Mouse (Mus musculus) MEL (cell line): ENCODE measurements around the gene Cd72. TPM values are rescaled to one million over a fixed set of nuclear protein-coding genes. Genes with fewer than 3 reads are reported as not detected.

Source experiments
- DNase-seq: peaks from one replicate; pipeline ENCODE4 v3.0.0; 2011; ENCODE audit warnings: low read depth, low spot score
- H3K27ac ChIP-seq: 2 replicates; pipeline ENCODE4 v1.5.1; 2012; ENCODE audit warnings: low read depth, mild to moderate bottlenecking, control low read depth, low read length, moderate library complexity; ENCODE audit not compliant: control insufficient read depth
- H3K27me3 ChIP-seq, 2 experiments: fragments of 150-350 bp in 1 of 2; sonication (generic) in 1 of 2; 2 replicates each; pipeline ENCODE4 v1.6.1; 2012; ENCODE audit warnings: low read length in 2 of 2, mild to moderate bottlenecking in 2 of 2, improper control_type of control experiment in 1 of 2, moderate library complexity in 1 of 2; ENCODE audit not compliant: insufficient read depth in 2 of 2, control insufficient read depth in 1 of 2
- H3K36me3 ChIP-seq, 2 experiments: 2 replicates each; pipeline ENCODE4 v1.6.1; 2012 to 2014; ENCODE audit warnings: low read length in 2 of 2, improper control_type of control experiment in 1 of 2, inconsistent platforms in 1 of 2, mild to moderate bottlenecking in 1 of 2; ENCODE audit not compliant: insufficient read depth in 2 of 2, control insufficient read depth in 1 of 2
- H3K4me1 ChIP-seq, 2 experiments: fragments of 150-350 bp in 1 of 2; sonication (generic) in 1 of 2; 2 replicates each; pipeline ENCODE4 v1.6.1; 2012; ENCODE audit warnings: low read length in 2 of 2, improper control_type of control experiment in 1 of 2, mild to moderate bottlenecking in 1 of 2; ENCODE audit not compliant: insufficient read depth in 2 of 2, control insufficient read depth in 1 of 2
- H3K4me3 ChIP-seq, 2 experiments: fragments of 150-350 bp in 1 of 2; sonication (generic) in 1 of 2; 2 replicates each; pipeline ENCODE4 v1.5.1; 2012; ENCODE audit warnings: low read depth in 2 of 2, low read length in 2 of 2, mild to moderate bottlenecking in 2 of 2, moderate library complexity in 2 of 2, control low read depth in 1 of 2, improper control_type of control experiment in 1 of 2; ENCODE audit not compliant: control insufficient read depth in 1 of 2, insufficient read depth in 1 of 2
- H3K79me2 ChIP-seq: 2 replicates; pipeline ENCODE4 v1.6.1; 2012; ENCODE audit warnings: mild to moderate bottlenecking, low read length, moderate library complexity; ENCODE audit not compliant: control insufficient read depth, poor library complexity, insufficient read depth
- H3K9ac ChIP-seq: 2 replicates; pipeline ENCODE4 v1.6.1; 2012; ENCODE audit warnings: low read depth, mild to moderate bottlenecking, control low read depth, low read length, moderate library complexity; ENCODE audit not compliant: control insufficient read depth, poor library complexity, severe bottlenecking
- H3K9me3 ChIP-seq: fragments of 150-350 bp; sonication (generic); replicated peaks from 2 replicates; pipeline ENCODE4 v1.6.1; 2012; ENCODE audit warnings: mild to moderate bottlenecking, low read length, improper control_type of control experiment, moderate library complexity; ENCODE audit not compliant: insufficient read depth
- BHLHE40 ChIP-seq: IDR thresholded peaks from 2 replicates; pipeline ENCODE4 v1.6.1; 2012; ENCODE audit warnings: low read depth, mild to moderate bottlenecking, inconsistent platforms, low read length, improper control_type of control experiment, borderline replicate concordance
- CHD2 ChIP-seq: IDR thresholded peaks from 2 replicates; pipeline ENCODE4 v1.6.1; 2011; ENCODE audit warnings: low read length, improper control_type of control experiment
- CTCF ChIP-seq, 3 experiments: IDR thresholded peaks in 2 of 3; conservative IDR thresholded peaks in 1 of 3; 2 replicates each; pipeline ENCODE4 v1.5.1; 2011 to 2012; ENCODE audit warnings: low read length in 3 of 3, low read depth in 2 of 3, mild to moderate bottlenecking in 2 of 3, improper control_type of control experiment in 1 of 3, inconsistent platforms in 1 of 3, mixed read lengths in 1 of 3, moderate library complexity in 1 of 3; ENCODE audit not compliant: control insufficient read depth in 1 of 3, insufficient read depth in 1 of 3, poor library complexity in 1 of 3, severe bottlenecking in 1 of 3
- ELF1 ChIP-seq: IDR thresholded peaks from 2 replicates; pipeline ENCODE4 v1.6.1; 2014; ENCODE audit warnings: low read depth, mild to moderate bottlenecking, inconsistent platforms, low read length, improper control_type of control experiment, moderate library complexity
- EP300 ChIP-seq, 2 experiments: IDR thresholded peaks; 2 replicates each; pipeline ENCODE4 v1.6.1; 2011; ENCODE audit warnings: improper control_type of control experiment in 2 of 2, low read length in 2 of 2, low read depth in 1 of 2, mild to moderate bottlenecking in 1 of 2
- GATA1 ChIP-seq: IDR thresholded peaks from 2 replicates; pipeline ENCODE4 v1.6.1; 2011; ENCODE audit warnings: low read depth, low read length, improper control_type of control experiment
- MAFK ChIP-seq: IDR thresholded peaks from 2 replicates; pipeline ENCODE4 v1.6.1; 2011; ENCODE audit warnings: low read depth, mild to moderate bottlenecking, low read length, improper control_type of control experiment, borderline replicate concordance
- MEF2A ChIP-seq: IDR thresholded peaks from 2 replicates; pipeline ENCODE4 v1.6.1; 2014; ENCODE audit warnings: low read depth, mild to moderate bottlenecking, inconsistent platforms, low read length, improper control_type of control experiment; ENCODE audit not compliant: poor library complexity, insufficient replicate concordance, severe bottlenecking; ENCODE audit errors: extremely low read depth
- MXI1 ChIP-seq: IDR thresholded peaks from 2 replicates; pipeline ENCODE4 v1.6.1; 2011; ENCODE audit warnings: mild to moderate bottlenecking, low read depth, low read length, improper control_type of control experiment
- MYB ChIP-seq: IDR thresholded peaks from 2 replicates; pipeline ENCODE4 v1.6.1; 2011; ENCODE audit warnings: mild to moderate bottlenecking, low read depth, low read length, improper control_type of control experiment
- MYC ChIP-seq: IDR thresholded peaks from 2 replicates; pipeline ENCODE4 v1.6.1; 2011; ENCODE audit warnings: low read depth, mild to moderate bottlenecking, low read length, improper control_type of control experiment, moderate library complexity
- NELFE ChIP-seq: IDR thresholded peaks from 2 replicates; pipeline ENCODE4 v1.6.1; 2011; ENCODE audit warnings: low read depth, low read length, improper control_type of control experiment
- NRF1 ChIP-seq: IDR thresholded peaks from 2 replicates; pipeline ENCODE4 v1.6.1; 2014; ENCODE audit warnings: low read depth, mild to moderate bottlenecking, inconsistent platforms, low read length, improper control_type of control experiment, moderate library complexity; ENCODE audit not compliant: poor library complexity, insufficient read depth, severe bottlenecking
- POLR2A ChIP-seq, 2 experiments: IDR thresholded peaks; 2 replicates each; pipeline ENCODE4 v1.6.1; 2011 to 2012; ENCODE audit warnings: low read length in 2 of 2, mild to moderate bottlenecking in 2 of 2, control low read depth in 1 of 2, improper control_type of control experiment in 1 of 2, low read depth in 1 of 2, moderate library complexity in 1 of 2; ENCODE audit not compliant: control insufficient read depth in 1 of 2, insufficient read depth in 1 of 2, poor library complexity in 1 of 2
- RAD21 ChIP-seq: IDR thresholded peaks from 2 replicates; pipeline ENCODE4 v1.6.1; 2011; ENCODE audit warnings: mild to moderate bottlenecking, low read depth, low read length, improper control_type of control experiment
- RCOR1 ChIP-seq: IDR thresholded peaks from 2 replicates; pipeline ENCODE4 v1.6.1; 2012; ENCODE audit warnings: low read depth, mild to moderate bottlenecking, inconsistent platforms, low read length, improper control_type of control experiment
- SIN3A ChIP-seq: IDR thresholded peaks from 2 replicates; pipeline ENCODE4 v1.6.1; 2012; ENCODE audit warnings: low read length, improper control_type of control experiment, inconsistent platforms
- SMC3 ChIP-seq: IDR thresholded peaks from 2 replicates; pipeline ENCODE4 v1.6.1; 2011; ENCODE audit warnings: low read depth, low read length, improper control_type of control experiment
- UBTF ChIP-seq: IDR thresholded peaks from 2 replicates; pipeline ENCODE4 v1.6.1; 2012; ENCODE audit warnings: low read depth, mild to moderate bottlenecking, inconsistent platforms, low read length, improper control_type of control experiment, moderate library complexity, borderline replicate concordance; ENCODE audit not compliant: insufficient read depth
- USF1 ChIP-seq: IDR thresholded peaks from 2 replicates; pipeline ENCODE4 v1.6.1; 2014; ENCODE audit warnings: low read depth, mild to moderate bottlenecking, inconsistent platforms, low read length, improper control_type of control experiment, moderate library complexity
- ZC3H11A ChIP-seq: IDR thresholded peaks from 2 replicates; pipeline ENCODE4 v1.6.1; 2012; ENCODE audit warnings: low read depth, mild to moderate bottlenecking, inconsistent platforms, low read length, improper control_type of control experiment
- ZKSCAN1 ChIP-seq: IDR thresholded peaks from 2 replicates; pipeline ENCODE4 v1.6.1; 2012; ENCODE audit warnings: low read depth, mild to moderate bottlenecking, inconsistent platforms, low read length, improper control_type of control experiment, moderate library complexity
- ZNF384 ChIP-seq: IDR thresholded peaks from 2 replicates; pipeline ENCODE4 v1.6.1; 2012; ENCODE audit warnings: low read depth, mild to moderate bottlenecking, inconsistent platforms, low read length, improper control_type of control experiment
- polyA plus RNA-seq, 2 experiments: library from polyadenylated mRNA; stranded (reverse) in 1 of 2; unstranded in 1 of 2; fragments of >175 nt in 1 of 2; fragments of >200 nt in 1 of 2; gene quantifications; 2 replicates each; pipeline versions ENCODE4 v1.2.1 to v1.2.4; 2012; ENCODE audit warnings: low replicate concordance in 2 of 2, low read depth in 1 of 2; ENCODE audit not compliant: insufficient read length in 2 of 2, insufficient read depth in 1 of 2, missing spikeins in 1 of 2
- total RNA-seq: library from RNA; depleted of rRNA; stranded (reverse); fragments of 300-350 nt; gene quantifications from 2 replicates; pipeline ENCODE4 v1.2.3, GENCODE M21; 2012

Gene Cd72
- total and polyA plus RNA-seq, 3 experiments, result 1.3 to 2.4 TPM; not detected in 1

- H3K27me3 ChIP-seq, result no peaks in the 10 kb centered on the region
- no peaks in the 10 kb centered on the region; the same call in 1 of the 2 replicates for H3K79me2 ChIP-seq
- H3K4me1 ChIP-seq, result peaks cover 9 to 33% of the 10 kb centered on the region in 2 experiments
- H3K4me3 ChIP-seq, result no peak overlapping the region
- no peaks in the 10 kb centered on the region for H3K9me3 ChIP-seq
- DNase-seq, result peak; percentile 88
- no peak overlapping the region for H3K9ac ChIP-seq
- no peak overlapping the region for H3K27ac ChIP-seq
- H3K36me3 ChIP-seq, result peaks cover 0 to 30% of the 10 kb centered on the region in 2 experiments; a peak in 3 of 4 replicates
- TF ChIP-seq MYB, result no peak
- no peak for TF ChIP-seq CHD2
- peak; percentile 84 to 95 (median 85) for TF ChIP-seq CTCF (IDR thresholded peaks at IDR 0.05 in 2 of 3, conservative IDR thresholded peaks at IDR 0.05 in 1 of 3; ENCODE audit: control insufficient read depth in 1 of 3, insufficient read depth in 1 of 3, low read depth in 2 of 3, low read length in 3 of 3, poor library complexity in 1 of 3, severe bottlenecking in 1 of 3)
- TF ChIP-seq NELFE, result no peak
- peak; percentile 44; the same call in 1 of the 2 replicates for TF ChIP-seq SIN3A
- TF ChIP-seq MXI1, result peak; percentile 35; the same call in 1 of the 2 replicates
- TF ChIP-seq MAFK, result no peak
- no peak for TF ChIP-seq NRF1
- no peak for TF ChIP-seq MEF2A
- TF ChIP-seq ZKSCAN1, result no peak
- no peak for TF ChIP-seq RCOR1
- no peak for TF ChIP-seq ELF1
- TF ChIP-seq ZC3H11A, result peak; percentile 97
- TF ChIP-seq USF1, result no peak
- no peak; the same call in 1 of the 2 replicates for TF ChIP-seq ZNF384
- TF ChIP-seq SMC3, result peak; percentile 99
- 0 out of 2 replicates have a peak, but pooled peaks have one; percentile 24 for TF ChIP-seq GATA1
- TF ChIP-seq EP300 (IDR thresholded peaks at IDR 0.05; ENCODE audit: low read depth in 1 of 2, low read length in 2 of 2), result no peak
- TF ChIP-seq BHLHE40, result no peak
- TF ChIP-seq POLR2A (IDR thresholded peaks at IDR 0.05; ENCODE audit: control insufficient read depth in 1 of 2, insufficient read depth in 1 of 2, low read depth in 1 of 2, low read length in 2 of 2, poor library complexity in 1 of 2), result no peak
- TF ChIP-seq UBTF, result no peak
- peak; percentile 45; the same call in 1 of the 2 replicates for TF ChIP-seq MYC
- TF ChIP-seq RAD21, result peak; percentile 92
These were observed 34.1 kb downstream of the Cd72 start for GRCm38 (mm10) chr4:43420305-43420704.
